Mouse (Mus musculus) intestine, embryonic 14.5 days (tissue): Measurements from ENCODE around the gene Shank1. TPM values are rescaled to one million over a fixed set of nuclear protein-coding genes. Genes with fewer than 3 reads are reported as not detected.
"Not testable (repeated sequence)": the region's sequence is repeated elsewhere in the genome, so short reads cannot be mapped to it uniquely, and the experiment has no call there.

Source experiments
- ATAC-seq: fragments of 200-750 bp; cut with Nextera tagmentation; replicated peaks from 2 replicates; pipeline ENCODE4 v1.8.0; 2017; ENCODE audit warnings: low read depth, moderate number of reproducible peaks, moderate TSS enrichment, moderate library complexity; ENCODE audit not compliant: low FRiP score, low TSS enrichment
- DNase-seq: peaks from one replicate; pipeline ENCODE4 v3.0.0-alpha.2; 2018; ENCODE audit warnings: low spot score
- H3K27ac ChIP-seq: fragments of 300-500 bp; sonication (generic); 2 replicates; pipeline ENCODE4 v1.5.1; 2014; ENCODE audit warnings: low read depth, mild to moderate bottlenecking, control low read depth
- H3K27me3 ChIP-seq: fragments of 300-500 bp; sonication (generic); replicated peaks from 2 replicates; pipeline ENCODE4 v1.6.1; 2014; ENCODE audit warnings: low read length, control low read depth; ENCODE audit not compliant: control insufficient read depth, insufficient read depth
- H3K36me3 ChIP-seq: fragments of 300-500 bp; sonication (generic); 2 replicates; pipeline ENCODE4 v1.6.1; 2014; ENCODE audit warnings: low read length, control low read depth; ENCODE audit not compliant: control insufficient read depth, insufficient read depth
- H3K4me1 ChIP-seq: fragments of 300-500 bp; sonication (generic); replicated peaks from 2 replicates; pipeline ENCODE4 v1.6.1; 2014; ENCODE audit warnings: low read length, control low read depth, mixed read lengths; ENCODE audit not compliant: control insufficient read depth, insufficient read depth
- H3K4me2 ChIP-seq: fragments of 300-500 bp; sonication (generic); 2 replicates; pipeline ENCODE4 v1.6.1; 2014; ENCODE audit warnings: low read length
- H3K4me3 ChIP-seq: fragments of 300-500 bp; sonication (generic); 2 replicates; pipeline ENCODE4 v1.5.1; 2014; ENCODE audit warnings: low read depth, low read length, control low read depth, mixed read lengths
- H3K9ac ChIP-seq: fragments of 300-500 bp; sonication (generic); 2 replicates; pipeline ENCODE4 v1.6.1; 2014; ENCODE audit warnings: mild to moderate bottlenecking, low read length
- H3K9me3 ChIP-seq: fragments of 300-500 bp; sonication (generic); 2 replicates; pipeline ENCODE4 v1.6.1; 2016; ENCODE audit warnings: low read length, control low read depth; ENCODE audit not compliant: control insufficient read depth
- WGBS: fragments of 180-500 bp; shearing (Covaris S2); extraction: QIAGEN DNeasy Blood & Tissue Kit; methylation state at CpG from one replicate; pipeline ENCODE4 v1.1.7; 2014; 5-methylcytosine and 5-hydroxymethylcytosine counted together
- polyA plus RNA-seq: library from polyadenylated mRNA; unstranded; fragments of >200 nt; fragmentation: Nextera tagmentation; extraction: Ambion mirVana; gene quantifications from 2 replicates; pipeline ENCODE4 v1.2.1, GENCODE M21; 2014

The Shank1 gene
- polyA plus RNA-seq, 1 experiment from 2014 or later: 3.0 TPM

DNA sequence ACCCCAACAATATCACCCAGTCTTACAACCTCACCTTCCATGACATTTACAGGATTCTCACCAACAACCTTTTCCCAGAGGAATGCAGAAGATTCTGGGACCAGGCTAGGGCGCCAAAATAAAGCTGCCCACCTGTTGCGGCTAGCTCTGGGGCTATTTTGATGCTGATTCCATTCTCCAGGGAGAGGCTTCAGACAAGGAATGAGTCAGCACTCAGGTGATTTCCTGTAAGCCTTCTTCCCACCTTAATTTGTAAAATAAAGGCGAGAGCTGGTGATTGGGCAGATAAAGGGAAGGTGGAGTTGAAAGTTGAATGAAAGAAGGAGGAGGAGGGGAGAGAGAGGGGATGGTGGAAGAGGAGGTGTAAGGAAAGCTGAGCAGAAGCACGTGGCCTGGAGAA, 18.6 kb upstream of the Shank1 start:
- no peak overlapping the region for H3K4me3 ChIP-seq
- 49% methylated on average over 4 of the region's 4 CpGs for WGBS
- H3K9ac ChIP-seq: no peak overlapping the region
- H3K27me3 ChIP-seq: no peaks in the 10 kb centered on the region
- no peak overlapping the region for H3K27ac ChIP-seq
- no peak overlapping the region for H3K4me2 ChIP-seq
- H3K4me1 ChIP-seq: no peaks in the 10 kb centered on the region
- H3K9me3 ChIP-seq: no peaks in the 10 kb centered on the region
- DNase-seq: no peak
- H3K36me3 ChIP-seq: no peaks in the 10 kb centered on the region
- no peak for ATAC-seq

DNA sequence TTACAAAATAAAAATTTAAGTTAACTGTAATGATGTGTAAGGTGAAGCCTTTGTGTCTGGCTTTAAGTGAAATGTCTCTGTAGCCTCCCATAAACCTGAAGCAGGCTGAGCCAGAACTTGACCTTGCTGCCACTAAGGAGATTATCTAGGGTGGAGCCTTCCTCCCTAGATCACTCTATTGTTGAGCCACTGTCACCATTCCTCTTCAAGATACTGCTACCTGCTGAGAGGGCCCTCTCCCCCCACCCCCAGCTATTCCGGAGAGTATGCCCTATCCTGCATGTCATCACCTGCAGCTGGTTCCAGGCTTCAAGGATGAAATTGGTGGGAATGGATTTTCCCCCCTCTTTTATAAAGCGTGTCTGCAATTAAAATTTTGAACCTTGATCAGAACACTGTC, 12.6 kb upstream of the Shank1 start:
- not testable (repeated sequence) for H3K27me3 ChIP-seq, H3K36me3 ChIP-seq, H3K4me1 ChIP-seq, H3K4me2 ChIP-seq, H3K27ac ChIP-seq, ATAC-seq, H3K9ac ChIP-seq, H3K4me3 ChIP-seq, H3K9me3 ChIP-seq, DNase-seq
- 84% methylated on average over 2 of the region's 2 CpGs for WGBS

DNA sequence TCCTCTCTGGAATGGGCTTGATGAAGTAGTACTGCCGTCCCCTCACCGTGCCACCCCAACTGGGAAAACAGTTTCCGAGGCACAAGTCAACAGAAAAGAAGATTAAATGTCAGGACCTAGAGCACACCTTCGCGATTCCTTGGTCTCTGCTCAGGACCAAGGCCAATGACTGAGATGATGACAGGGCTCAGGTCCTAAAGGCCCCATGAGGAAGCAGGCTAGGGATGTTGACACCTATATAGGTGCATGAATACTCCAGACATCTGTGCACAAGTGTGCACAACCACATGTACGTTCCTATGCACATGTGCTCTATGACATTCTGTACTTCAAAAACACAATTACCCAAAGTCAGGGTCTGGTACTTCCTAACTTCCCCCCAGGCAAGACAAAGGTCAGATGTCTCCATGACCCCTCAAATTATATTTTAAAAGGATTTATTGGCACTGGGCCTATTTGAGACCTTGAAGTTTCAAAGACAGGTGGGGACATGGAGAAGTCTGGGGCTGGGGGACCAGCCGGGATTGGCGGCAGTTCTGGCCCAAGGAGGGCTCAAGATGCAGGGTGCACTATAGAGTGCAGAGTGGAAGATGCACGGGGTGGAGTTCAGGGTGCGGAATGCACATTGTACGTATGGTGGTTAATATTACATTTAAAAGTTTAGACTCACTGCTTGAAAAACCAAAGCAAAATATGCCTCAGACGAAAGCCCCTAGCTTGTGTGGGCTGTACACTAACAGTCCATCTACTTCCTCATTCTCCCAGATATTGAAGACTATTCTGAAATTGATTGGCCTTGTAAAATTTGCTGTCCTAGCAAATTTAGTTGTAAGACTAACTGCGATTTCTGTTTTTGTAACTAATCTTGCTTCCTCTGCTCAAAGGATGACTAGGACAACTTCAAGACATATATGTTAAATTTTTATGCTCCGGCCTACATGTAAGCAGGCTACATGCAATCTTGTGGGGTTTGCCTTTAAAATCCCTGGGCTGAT, 6.4 kb upstream of the Shank1 start:
- DNase-seq (no peak), ATAC-seq (no peak)
- Histone ChIP-seq H3K4me1 (peaks cover 25% of the 10 kb centered on the region), H3K9me3 (no peaks in the 10 kb centered on the region), H3K27ac (peak overlapping the region; percentile 88), H3K27me3 (no peaks in the 10 kb centered on the region), H3K36me3 (no peaks in the 10 kb centered on the region), H3K4me2 (peak overlapping the region; percentile 60), H3K4me3 (peak overlapping the region; percentile 64), H3K9ac (peak overlapping the region; percentile 87)
- WGBS: 85% methylated on average over 14 of the region's 14 CpGs

DNA sequence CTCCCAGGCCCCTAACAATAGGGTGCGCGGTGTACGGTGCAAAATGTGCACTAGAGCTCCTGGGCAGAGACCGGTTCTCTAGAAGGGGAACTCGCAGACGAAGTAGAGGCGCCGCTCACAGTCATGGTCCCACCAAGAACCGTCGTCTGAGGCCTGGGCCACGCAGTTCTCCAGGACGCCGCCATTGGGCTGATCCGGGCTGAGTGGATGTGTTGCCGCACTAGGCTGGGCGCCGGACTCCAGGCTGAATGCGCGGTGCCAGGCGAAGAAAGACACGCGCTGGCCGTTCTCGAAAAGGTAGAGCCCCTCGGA, 5.6 kb upstream of the Shank1 start:
- WGBS: 1% methylated on average over 25 of the region's 25 CpGs
- H3K36me3 ChIP-seq: no peaks in the 10 kb centered on the region

DNA sequence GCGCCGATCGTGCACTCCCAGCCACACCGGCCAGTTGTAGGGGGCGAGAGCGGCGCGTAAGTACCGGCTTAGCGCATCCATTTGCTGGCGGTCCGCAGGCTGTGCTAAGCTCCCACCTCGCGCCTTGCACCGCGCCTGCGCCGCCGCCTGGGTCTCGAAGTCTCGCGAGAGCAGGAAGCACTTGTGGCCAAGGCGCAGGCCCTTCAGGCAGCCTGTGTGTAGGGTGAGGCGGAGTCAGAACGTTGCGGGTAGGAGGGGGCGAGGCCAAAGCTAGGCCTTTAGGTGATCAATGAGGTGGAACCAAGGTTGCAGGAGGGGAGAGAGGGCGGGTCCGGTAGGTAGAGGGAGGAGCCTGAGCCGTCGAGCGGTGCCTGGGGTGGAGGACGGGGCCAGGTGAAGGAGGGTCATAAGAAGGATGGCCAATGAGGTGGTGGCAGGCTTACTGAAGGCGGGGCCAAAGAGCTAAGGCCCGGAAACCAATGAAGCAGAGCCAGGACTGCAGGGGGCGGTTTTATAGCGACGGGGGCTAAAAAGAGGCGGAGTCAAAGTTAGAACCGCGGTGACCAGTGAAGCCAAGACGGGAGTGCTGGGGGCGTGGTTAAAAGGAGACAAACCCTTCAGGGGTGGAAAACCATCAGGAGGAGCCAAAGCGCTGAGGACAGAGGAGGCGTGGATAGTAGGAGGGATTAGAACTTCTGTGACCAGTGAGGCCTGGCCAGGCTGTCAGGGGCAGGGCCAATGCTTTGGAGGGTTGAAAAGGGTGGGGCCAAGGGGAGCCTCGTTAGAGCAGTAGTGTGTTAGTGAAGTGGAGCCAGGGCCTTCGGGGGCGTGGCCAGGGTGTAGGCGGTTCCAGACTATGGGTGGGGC, 5.0 kb upstream of the Shank1 start:
- peak; percentile 97 for DNase-seq
- Histone ChIP-seq H3K27me3 (no peaks in the 10 kb centered on the region), H3K4me1 (peaks cover 30% of the 10 kb centered on the region), H3K36me3 (no peaks in the 10 kb centered on the region), H3K4me2 (peak overlapping the region; percentile 60), H3K9ac (peak overlapping the region; percentile 87), H3K4me3 (peak overlapping the region; percentile 64), H3K9me3 (no peaks in the 10 kb centered on the region), H3K27ac (peak overlapping the region; percentile 88)
- ATAC-seq: peak; percentile 94
- WGBS: under 1% methylated on average over 49 of the region's 49 CpGs

More for the DNA sequence above, 5.6 kb upstream of the Shank1 start:
- H3K4me3 ChIP-seq: peak overlapping the region; percentile 64
- ATAC-seq (peak; percentile 33), DNase-seq (no peak)
- peaks cover 25% of the 10 kb centered on the region for H3K4me1 ChIP-seq
- H3K9me3 ChIP-seq: no peaks in the 10 kb centered on the region
- peak overlapping the region; percentile 88 for H3K27ac ChIP-seq
- no peaks in the 10 kb centered on the region for H3K27me3 ChIP-seq
- peak overlapping the region; percentile 60 for H3K4me2 ChIP-seq
- H3K9ac ChIP-seq: peak overlapping the region; percentile 87

DNA sequence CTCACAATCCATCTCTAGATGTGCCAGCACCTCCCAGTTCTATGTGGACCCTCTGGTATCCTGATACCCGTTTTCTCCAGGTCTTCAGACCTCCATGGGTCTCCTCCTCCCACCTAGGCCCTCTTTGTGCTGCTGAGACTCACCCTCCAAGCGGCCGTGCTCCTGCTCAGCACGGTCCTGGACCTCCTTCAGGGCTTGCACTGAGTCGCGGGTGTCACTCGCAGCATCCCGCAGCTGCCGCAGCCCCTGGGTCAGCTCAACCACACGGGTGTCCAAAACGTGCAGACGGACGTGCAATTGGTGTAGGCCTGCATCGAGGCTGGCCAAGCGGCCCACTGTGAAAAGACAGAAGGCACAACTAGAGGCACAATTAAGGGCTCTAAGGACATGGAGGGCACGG, 4.4 kb upstream of the Shank1 start:
- no peak overlapping the region; the same call in 1 of the 2 replicates for H3K9ac ChIP-seq
- no peaks in the 10 kb centered on the region for H3K27me3 ChIP-seq
- no peaks in the 10 kb centered on the region for H3K36me3 ChIP-seq
- WGBS: 12% methylated on average over 16 of the region's 16 CpGs
- H3K4me1 ChIP-seq: peaks cover 34% of the 10 kb centered on the region
- H3K4me3 ChIP-seq: 0 out of 2 replicates have a peak overlapping the region, but pooled peaks have one; percentile 64
- H3K4me2 ChIP-seq: peak overlapping the region; percentile 60
- H3K27ac ChIP-seq: peak overlapping the region; percentile 70
- ATAC-seq (no peak; the same call in 1 of the 2 replicates), DNase-seq (no peak)
- no peaks in the 10 kb centered on the region for H3K9me3 ChIP-seq

DNA sequence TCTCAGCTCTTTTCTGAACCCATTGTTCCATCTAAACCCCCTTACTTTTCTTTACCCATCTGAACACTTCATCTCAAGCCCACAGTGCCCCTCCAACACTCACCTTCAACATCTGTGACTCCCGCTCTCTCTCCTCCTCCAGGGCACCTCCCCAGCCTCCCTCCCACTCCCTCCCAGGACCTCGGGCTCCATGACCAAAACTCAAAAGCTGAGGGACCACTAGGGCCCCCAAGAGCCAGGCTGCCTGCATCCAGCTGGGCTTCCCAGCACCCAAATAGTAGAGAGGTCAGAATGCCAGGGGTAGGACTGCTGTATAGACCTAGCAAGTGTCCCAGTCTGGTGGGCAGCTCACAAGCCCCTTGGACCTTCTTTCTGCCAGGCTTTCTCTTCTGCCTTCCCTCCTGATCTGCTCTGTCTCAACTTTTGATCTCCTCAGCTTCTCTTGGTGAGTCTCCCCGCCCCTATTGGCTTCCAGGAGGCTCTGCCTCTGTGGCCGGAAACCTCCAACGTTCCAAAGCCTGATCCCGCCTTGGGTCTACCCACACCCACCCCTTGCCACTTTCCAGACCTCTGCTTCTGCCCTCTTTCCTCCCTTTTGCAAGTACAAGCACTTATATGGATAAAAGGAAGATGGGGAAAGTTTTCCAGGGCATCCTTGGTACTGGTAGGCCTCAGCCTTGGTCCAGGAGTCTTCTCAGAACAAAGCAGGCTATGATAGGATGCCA, 3.4 kb upstream of the Shank1 start, which contains the start of gene Clec11a:
Clec11a (minus strand) TSS at position 387 of the 725 bp plus-strand sequence.
- Histone ChIP-seq H3K27ac (peak within 1 kb of the TSS; percentile 70), H3K9me3 (no peaks in the 10 kb centered on the region), H3K4me3 (0 out of 2 replicates have a peak within 1 kb of the TSS, but pooled peaks have one; percentile 64), H3K27me3 (no peaks in the 10 kb centered on the region), H3K36me3 (no peaks in the 10 kb centered on the region), H3K4me2 (peak within 1 kb of the TSS; percentile 60), H3K4me1 (peaks cover 43% of the 10 kb centered on the region), H3K9ac (no peak within 1 kb of the TSS; the same call in 1 of the 2 replicates)
- DNase-seq (no peak), ATAC-seq (no peak)
- 59% methylated on average over 6 of the region's 6 CpGs for WGBS
